Mouse (Mus musculus) gastrocnemius, adult 8-10 months (tissue): ENCODE measurements around the gene Hbb-bs. TPM values are rescaled to one million over a fixed set of nuclear protein-coding genes. Genes with fewer than 3 reads are reported as not detected.
"Not testable (repeated sequence)": the region's sequence is repeated elsewhere in the genome, so short reads cannot be mapped to it uniquely, and the experiment has no call there.

Experiments used
- DNase-seq, 2 experiments: peaks; one replicate each; pipeline ENCODE4 v3.0.0; 2022; ENCODE audit warnings: low spot score in 2 of 2
- total RNA-seq, 4 experiments: library from RNA; stranded (reverse); gene quantifications; 2 replicates each; pipeline ENCODE4 v1.2.4; 2022

Hbb-bs gene
- 100 to 1,000 TPM; 150 to 315 (median 224) TPM for total RNA-seq

- no peak for DNase-seq
These were observed at the start of gene Hbb-bs for GRCm38 (mm10) chr7:103827808-103828207. Hbb-bs (minus strand) TSS chr7:103828096.

- DNase-seq, result no peak
These were observed 49.2 kb upstream of the Hbb-bs start for GRCm38 (mm10) chr7:103877093-103877492.

- DNase-seq, result no peak
These were observed 46.6 kb upstream of the Hbb-bs start for GRCm38 (mm10) chr7:103874451-103874850.

GRCm38 (mm10) chr7:103873064-103873463, 45.2 kb upstream of the Hbb-bs start:
- DNase-seq, result no peak

- no peak for DNase-seq
These were observed 42.8 kb upstream of the Hbb-bs start for GRCm38 (mm10) chr7:103870667-103871066.

- DNase-seq, result no peak
These were observed 37.8 kb upstream of the Hbb-bs start for GRCm38 (mm10) chr7:103865716-103866115.

- DNase-seq, result no peak
These were observed 33.6 kb upstream of the Hbb-bs start for GRCm38 (mm10) chr7:103861531-103861930.

GRCm38 (mm10) chr7:103860855-103861254, 33.0 kb upstream of the Hbb-bs start:
- DNase-seq, result peak in 1 of 2 experiments; percentile 2

GRCm38 (mm10) chr7:103859076-103859475, 31.2 kb upstream of the Hbb-bs start:
- DNase-seq, result no peak

- DNase-seq, result no peak
These were observed 26.8 kb upstream of the Hbb-bs start for GRCm38 (mm10) chr7:103854669-103855068.

GRCm38 (mm10) chr7:103853090-103853489, 25.2 kb upstream of the Hbb-bs start, which contains the start of gene Hbb-y:
Hbb-y (minus strand) TSS chr7:103853216.
- no peak for DNase-seq

GRCm38 (mm10) chr7:103844525-103845325, 16.8 kb upstream of the Hbb-bs start:
- no peak for DNase-seq

- no peak for DNase-seq
These were observed 15.1 kb upstream of the Hbb-bs start, which contains the start of gene Hbb-bh1 for GRCm38 (mm10) chr7:103843034-103843433. Hbb-bh1 (minus strand) TSS chr7:103843164.

- DNase-seq, result no peak
These were observed 12.4 kb upstream of the Hbb-bs start, which contains the start of gene Hbb-bh2 for GRCm38 (mm10) chr7:103840268-103840667. Hbb-bh2 (minus strand) TSS chr7:103840520.

GRCm38 (mm10) chr7:103827139-103827538, 757 bp downstream of the Hbb-bs start:
- not testable (repeated sequence) for DNase-seq

- no peak for DNase-seq
These were observed 1.5 kb downstream of the Hbb-bs start for GRCm38 (mm10) chr7:103826255-103826887.

GRCm38 (mm10) chr7:103825536-103826254, 2.2 kb downstream of the Hbb-bs start:
- no peak for DNase-seq

- no peak for DNase-seq
These were observed 3.3 kb downstream of the Hbb-bs start for GRCm38 (mm10) chr7:103824597-103824996.

- DNase-seq, result not testable (repeated sequence)
These were observed 12.8 kb downstream of the Hbb-bs start for GRCm38 (mm10) chr7:103815085-103815484.

GRCm38 (mm10) chr7:103813766-103814165, 14.1 kb downstream of the Hbb-bs start, which contains the start of gene Hbb-bt:
Hbb-bt (minus strand) TSS chr7:103813996.
- DNase-seq, result no peak

GRCm38 (mm10) chr7:103813152-103813551, 14.7 kb downstream of the Hbb-bs start:
- not testable (repeated sequence) for DNase-seq

GRCm38 (mm10) chr7:103812174-103812573, 15.7 kb downstream of the Hbb-bs start:
- DNase-seq, result no peak
